Mouse (Mus musculus) lung, postnatal 36 days (tissue): ENCODE measurements around the gene Rgs17.
"Not testable (repeated sequence)": the region's sequence is repeated elsewhere in the genome, so short reads cannot be mapped to it uniquely, and the experiment has no call there.

ENCODE experiments used
- DNase-seq: peaks from one replicate; pipeline ENCODE4 v3.0.0; 2022; ENCODE audit warnings: mixed read lengths

Gene Rgs17

GRCm38 (mm10) chr10:5922294-5922828 is at the start of gene Rgs17:
Gene Rgs17 (minus strand): TSS chr10:5922400.
- peak; percentile 6 for DNase-seq

DNA sequence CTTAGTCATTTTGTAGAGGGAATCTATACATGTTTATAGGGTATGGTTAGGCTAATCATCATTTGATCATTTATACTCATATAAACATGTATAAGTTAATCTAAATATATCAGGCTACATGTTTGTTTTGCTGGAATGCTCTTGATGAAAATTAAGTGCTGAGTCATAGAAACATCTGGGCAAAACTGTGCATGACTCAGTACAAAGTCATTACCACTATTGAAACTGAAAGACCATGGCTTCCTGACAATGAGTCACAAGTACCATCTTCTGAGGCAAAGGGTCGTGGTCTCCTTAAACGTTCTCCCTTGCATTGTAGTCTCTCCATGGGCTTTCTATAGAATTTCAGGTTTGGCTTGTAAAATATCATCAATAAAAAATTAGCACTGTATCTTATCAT is 45.5 kb upstream of the Rgs17 start:
- no peak for DNase-seq

GRCm38 (mm10) chr10:5953787-5954186 is 31.6 kb upstream of the Rgs17 start:
- not testable (repeated sequence) for DNase-seq

- no peak for DNase-seq
These were observed 2.1 kb upstream of the Rgs17 start for GRCm38 (mm10) chr10:5924261-5924660.

- no peak for DNase-seq
These were observed 896 bp upstream of the Rgs17 start for GRCm38 (mm10) chr10:5923096-5923495.

DNA sequence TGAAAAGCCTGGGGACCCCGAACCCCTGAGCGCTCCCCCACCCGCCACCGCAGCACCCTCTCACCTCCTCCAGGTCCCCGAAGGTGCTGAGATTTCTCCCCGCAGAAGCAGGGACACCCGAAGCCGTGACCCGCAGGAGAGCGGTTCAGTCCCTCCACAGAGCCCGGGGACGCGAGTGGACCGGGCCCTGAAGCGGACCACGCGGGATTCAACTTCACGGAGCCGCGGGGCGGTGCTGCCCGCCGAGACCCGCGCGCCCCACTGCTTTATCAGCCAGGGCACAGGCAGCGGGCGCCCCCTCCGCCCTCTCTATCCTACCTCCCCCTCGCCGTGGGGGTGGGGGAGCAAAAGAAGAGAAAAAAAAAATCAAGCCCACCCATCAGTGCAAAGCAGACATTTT is 429 bp downstream of the Rgs17 start:
- DNase-seq, result no peak

DNA sequence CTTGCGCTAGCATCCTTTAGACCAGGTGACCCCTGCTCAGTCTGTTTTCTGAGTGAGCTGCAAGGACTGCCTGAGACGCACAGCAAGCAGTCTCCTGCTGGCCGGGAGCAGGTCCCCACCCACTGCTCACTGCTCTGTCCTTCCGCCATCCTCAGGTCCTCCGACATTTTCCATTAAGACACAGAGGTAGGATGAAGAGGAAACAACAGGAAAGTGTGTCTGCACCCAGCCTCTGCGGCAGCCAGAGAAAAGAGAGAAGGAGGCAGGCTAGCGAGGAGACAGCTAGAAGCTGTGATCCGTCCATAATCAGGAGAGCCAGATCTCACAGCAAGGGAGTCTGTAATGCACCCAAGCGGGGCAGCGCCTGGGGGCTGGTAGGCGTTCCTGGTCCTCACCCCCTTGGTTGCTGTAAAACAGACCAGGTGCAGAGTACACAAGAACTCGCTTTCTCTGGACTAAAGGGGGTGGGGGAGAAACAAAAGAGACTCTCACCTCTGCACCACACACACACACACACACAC is 1.1 kb downstream of the Rgs17 start:
- DNase-seq, result no peak

DNA sequence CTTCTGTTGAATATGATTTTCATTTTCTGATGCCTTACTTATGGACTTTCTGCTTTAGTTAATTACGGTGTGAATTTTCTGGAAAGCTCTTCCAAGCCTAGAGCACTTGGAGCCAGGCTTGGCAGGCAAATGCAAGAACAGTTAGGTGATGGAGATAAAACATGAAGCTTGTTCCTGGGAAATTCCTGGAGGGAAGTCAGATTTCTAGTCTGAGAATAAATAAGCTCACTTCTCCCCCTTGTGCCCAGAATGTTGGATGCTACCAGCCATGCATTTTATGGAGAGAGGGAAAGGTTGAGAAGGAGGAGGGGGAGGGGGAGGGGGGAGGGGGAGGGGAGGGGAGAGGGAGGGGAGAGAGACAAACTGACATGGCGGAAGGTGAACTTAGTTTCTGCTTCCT is 17.8 kb downstream of the Rgs17 start:
- no peak for DNase-seq

- no peak for DNase-seq
These were observed 20.4 kb downstream of the Rgs17 start for GRCm38 (mm10) chr10:5901777-5902176.

- DNase-seq, result no peak
These were observed 21.5 kb downstream of the Rgs17 start for GRCm38 (mm10) chr10:5900731-5901130.

- DNase-seq, result no peak
These were observed 45.1 kb downstream of the Rgs17 start for GRCm38 (mm10) chr10:5877106-5877505.

DNA sequence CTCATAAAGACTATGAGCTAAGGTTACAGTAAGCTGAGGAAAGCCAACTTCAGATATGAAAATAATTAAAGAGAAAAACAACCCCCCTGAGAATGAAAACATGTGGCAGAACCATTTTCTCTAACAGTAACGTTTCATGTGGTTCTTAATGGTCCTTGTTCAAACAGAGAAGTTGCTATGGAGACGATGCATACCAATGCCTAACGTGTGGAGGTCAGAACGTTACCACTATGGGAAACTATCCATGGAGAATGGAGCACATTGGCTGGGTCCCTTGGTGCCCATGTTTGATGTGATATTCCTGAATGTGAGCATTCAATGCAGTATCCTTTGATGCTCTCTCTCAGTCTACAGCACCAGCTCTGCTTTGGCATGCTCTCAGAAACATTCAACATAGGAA is 51.1 kb downstream of the Rgs17 start:
- DNase-seq, result no peak

GRCm38 (mm10) chr10:5867981-5868552 is 54.1 kb downstream of the Rgs17 start:
- DNase-seq, result no peak

- no peak for DNase-seq
These were observed 56.2 kb downstream of the Rgs17 start for GRCm38 (mm10) chr10:5865996-5866395.

GRCm38 (mm10) chr10:5862669-5863068 is 59.5 kb downstream of the Rgs17 start:
- no peak for DNase-seq

GRCm38 (mm10) chr10:5860849-5861248 is 61.4 kb downstream of the Rgs17 start:
- DNase-seq, result no peak

DNA sequence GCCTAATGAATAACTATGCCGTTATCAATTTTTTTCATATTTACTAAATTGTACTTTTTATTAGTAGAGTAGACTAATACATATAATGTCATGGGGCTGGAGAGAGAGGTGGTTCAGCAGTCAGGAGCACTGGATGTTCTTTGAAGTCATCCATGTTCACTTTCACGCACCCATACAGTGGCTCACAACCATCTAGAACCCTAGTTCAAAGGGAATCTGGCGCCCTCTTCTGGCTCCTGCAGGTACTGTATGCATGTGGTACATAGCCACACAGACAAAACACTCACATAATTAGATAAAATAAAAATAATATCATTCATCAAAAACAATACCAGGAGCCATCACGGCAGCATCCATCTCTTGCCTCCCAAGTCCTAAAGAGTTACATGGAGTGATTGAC is 62.5 kb downstream of the Rgs17 start:
- DNase-seq, result peak; percentile 3

GRCm38 (mm10) chr10:5857996-5858549 is 64.1 kb downstream of the Rgs17 start:
- DNase-seq, result no peak

DNA sequence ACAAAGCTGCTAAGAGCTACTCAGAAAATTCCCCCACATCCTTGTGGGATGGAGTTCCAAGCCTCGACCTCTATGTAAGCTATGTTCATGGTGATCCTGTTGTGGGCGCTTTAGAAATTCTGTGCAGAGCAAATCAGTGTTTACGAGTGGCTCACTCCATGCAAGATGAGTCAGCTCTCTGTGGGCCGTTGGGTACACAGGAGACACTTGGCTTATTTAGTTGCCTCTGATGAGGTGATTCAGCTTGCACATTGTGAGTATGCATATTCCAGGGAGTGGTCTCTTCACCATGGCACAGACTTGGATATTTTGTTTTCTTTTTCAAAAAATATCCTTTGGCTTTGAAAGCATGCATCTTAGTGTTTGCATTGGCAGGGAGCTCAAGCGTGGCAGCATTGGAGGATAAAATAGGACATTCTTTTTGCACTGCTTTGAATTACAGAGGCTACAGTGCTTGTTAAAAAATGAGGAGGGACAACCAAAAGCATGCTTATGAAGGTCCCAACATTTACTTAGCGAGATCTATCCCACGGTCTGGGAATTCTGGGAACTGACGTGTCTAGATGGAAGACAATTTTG is 68.8 kb downstream of the Rgs17 start:
- no peak for DNase-seq

GRCm38 (mm10) chr10:5846939-5847338 is 75.3 kb downstream of the Rgs17 start:
- DNase-seq, result peak; percentile 3

DNA sequence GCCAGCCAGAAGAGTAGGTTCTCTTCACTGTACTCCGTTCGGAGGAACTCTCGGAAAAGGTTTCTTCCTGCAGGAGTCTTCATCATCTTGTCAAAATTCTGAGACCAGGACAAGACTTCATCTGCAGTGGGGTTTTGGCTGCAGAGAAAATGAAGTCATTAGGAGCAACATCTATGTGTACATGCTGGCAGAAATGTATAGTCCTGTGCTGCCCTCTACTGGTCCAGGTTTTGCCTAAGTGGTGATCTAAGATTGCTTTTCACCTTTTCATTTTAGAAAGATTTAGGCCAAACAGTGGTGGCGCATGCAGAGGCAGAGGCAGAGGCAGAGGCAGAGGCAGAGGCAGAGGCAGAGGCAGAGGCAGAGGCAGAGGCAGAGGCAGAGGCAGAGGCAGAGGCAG is 80.8 kb downstream of the Rgs17 start:
- DNase-seq, result peak; percentile 77

- DNase-seq, result no peak
These were observed 95.7 kb downstream of the Rgs17 start for GRCm38 (mm10) chr10:5826336-5827025.

DNA sequence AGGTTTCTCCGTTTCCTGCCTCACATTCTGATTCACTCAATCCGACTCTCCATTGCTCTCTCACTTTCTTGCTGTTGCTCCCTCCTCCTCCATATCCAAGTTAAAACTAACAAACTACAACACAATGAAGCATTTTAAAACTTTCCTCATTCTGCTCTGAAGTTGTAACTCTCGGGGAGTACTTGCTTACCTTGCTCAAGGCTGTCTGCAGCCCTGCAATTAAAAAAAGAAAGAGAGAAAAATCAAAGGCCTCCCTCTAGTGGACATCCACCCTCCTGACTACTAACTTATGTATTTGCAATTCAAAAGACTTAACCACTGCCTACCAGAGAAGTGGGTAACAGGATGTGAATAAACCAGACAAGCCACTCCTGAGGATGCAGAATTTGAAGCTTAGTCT is 97.4 kb downstream of the Rgs17 start:
- peak; percentile 85 for DNase-seq
